Mouse (Mus musculus) sigmoid colon, adult 10 weeks (tissue): ENCODE measurements around the gene Lgals3. TPM values are rescaled to one million over a fixed set of nuclear protein-coding genes. Genes with fewer than 3 reads are reported as not detected.

Experiments
- polyA plus RNA-seq: library from polyadenylated mRNA; stranded (reverse); fragments of 350-450 nt; fragmentation: Illumina TruSeq; extraction: RNeasy Lipid Tissue Mini Kit (QIAGEN cat#74804); gene quantifications from one replicate; pipeline ENCODE4 v1.2.3, GENCODE M21; 2014; ENCODE audit warnings: low read depth, low replicate concordance

Lgals3 gene
- 638 TPM for polyA plus RNA-seq

GRCm38 (mm10) chr14:47367461-47367860, at the start of gene Lgals3:
Lgals3 (plus strand) TSS chr14:47367751.

GRCm38 (mm10) chr14:47417775-47418665, 50.5 kb downstream of the Lgals3 start, which contains the start of gene Dlgap5:
Dlgap5 (minus strand) TSS chr14:47418407.

Other genes starting within 250 kb of the Lgals3 start
- gene Gch1, start 178.3 kb upstream of the Lgals3 start, polyA plus RNA-seq = 11.7 TPM
- 15.2 TPM for gene Wdhd1, start 90.9 kb upstream of the Lgals3 start, polyA plus RNA-seq
- gene Socs4, start 90.8 kb upstream of the Lgals3 start, polyA plus RNA-seq = 70.1 TPM
- 127 TPM for gene Mapk1ip1l, start 69.5 kb upstream of the Lgals3 start, polyA plus RNA-seq
- 3.0 TPM for gene Dlgap5, start 50.7 kb downstream of the Lgals3 start, polyA plus RNA-seq
- 8.5 TPM for gene Fbxo34, start 82.7 kb downstream of the Lgals3 start, polyA plus RNA-seq
- gene Atg14, start 202.9 kb downstream of the Lgals3 start, polyA plus RNA-seq = 15.6 TPM